Mouse (Mus musculus): ENCODE results near the gene Ina.

DNA sequence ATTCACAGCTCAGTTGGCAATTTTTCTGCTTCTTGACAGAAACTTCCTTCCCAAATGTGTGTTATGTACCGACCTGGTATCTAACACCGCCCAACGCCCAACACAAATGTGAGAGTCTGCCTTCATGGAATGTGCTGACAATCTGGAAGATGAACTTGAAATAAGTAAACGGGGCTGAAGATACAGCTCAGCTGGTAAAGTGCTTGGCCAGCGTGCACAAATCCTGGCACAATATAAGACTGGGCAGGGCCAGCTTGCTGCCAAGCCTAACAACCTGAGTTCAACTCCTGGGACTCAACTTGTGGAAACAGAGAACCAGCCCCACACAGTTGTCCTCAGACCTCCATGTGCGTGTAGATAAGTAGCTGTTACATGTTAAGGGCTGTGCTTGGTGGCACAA, 48.2 kb upstream of the Ina start:
- TF ChIP-seq CTCF (IDR thresholded peaks at IDR 0.05; ENCODE audit: low read depth): no peak
- TF ChIP-seq EP300 (IDR thresholded peaks at IDR 0.05; ENCODE audit: low read depth): no peak

Data from liver, postnatal 0 days (tissue).